Mouse (Mus musculus): Measurements from ENCODE around the gene Rsph1.

GRCm38 (mm10) chr17:31265831-31266230 lies 11.4 kb downstream of the Rsph1 start:
- TF ChIP-seq POLR2A (IDR thresholded peaks at IDR 0.05; ENCODE audit: extremely low read depth, insufficient read depth, low read length), result no peak
- no peak for TF ChIP-seq CTCF (IDR thresholded peaks at IDR 0.05; ENCODE audit: low read depth, low read length)

All from liver, adult 2 months (tissue).